Mouse (Mus musculus) ES-Bruce4 (cell line): ENCODE measurements around the gene Svop. TPM values are rescaled to one million over a fixed set of nuclear protein-coding genes. Genes with fewer than 3 reads are reported as not detected.

Source experiments
- H3K27ac ChIP-seq: 2 replicates; pipeline ENCODE4 v1.5.1; 2012; ENCODE audit warnings: low read length, inconsistent platforms; ENCODE audit not compliant: insufficient read depth
- H3K27me3 ChIP-seq: 2 replicates; pipeline ENCODE4 v1.6.1; 2012; ENCODE audit warnings: mild to moderate bottlenecking, low read length, inconsistent platforms; ENCODE audit not compliant: control insufficient read depth, poor library complexity, insufficient read depth, severe bottlenecking
- H3K36me3 ChIP-seq: 2 replicates; pipeline ENCODE4 v1.6.1; 2012; ENCODE audit warnings: inconsistent platforms, mild to moderate bottlenecking, low read length, moderate library complexity; ENCODE audit not compliant: control insufficient read depth, poor library complexity, insufficient read depth, severe bottlenecking
- H3K4me1 ChIP-seq: one replicate; pipeline ENCODE4 v1.8.1; 2011; ENCODE audit warnings: low read length; ENCODE audit not compliant: control insufficient read depth, insufficient read depth
- H3K4me3 ChIP-seq: 2 replicates; pipeline ENCODE4 v1.5.1; 2011; ENCODE audit warnings: low read depth, mild to moderate bottlenecking, low read length
- H3K9ac ChIP-seq: 2 replicates; pipeline ENCODE4 v1.6.1; 2012; ENCODE audit warnings: low read depth, mild to moderate bottlenecking, inconsistent platforms; ENCODE audit not compliant: poor library complexity, severe bottlenecking
- H3K9me3 ChIP-seq: replicated peaks from 2 replicates; pipeline ENCODE4 v1.6.1; 2012; ENCODE audit warnings: mild to moderate bottlenecking, low read length, inconsistent platforms; ENCODE audit not compliant: control insufficient read depth, poor library complexity, insufficient read depth, severe bottlenecking
- CTCF ChIP-seq: IDR thresholded peaks from one replicate; pipeline ENCODE4 v1.8.1; 2011; ENCODE audit warnings: low read depth, low read length
- EP300 ChIP-seq: IDR thresholded peaks from 2 replicates; pipeline ENCODE4 v1.6.1; 2011; ENCODE audit warnings: low read depth, low read length; ENCODE audit not compliant: insufficient read depth
- POLR2A ChIP-seq: IDR thresholded peaks from one replicate; pipeline ENCODE4 v1.8.1; 2011; ENCODE audit warnings: low read length; ENCODE audit not compliant: insufficient read depth
- polyA plus RNA-seq: library from polyadenylated mRNA; stranded (reverse); fragments of >200 nt; gene quantifications from 2 replicates; pipeline ENCODE4 v1.2.4, GENCODE M21; 2011; ENCODE audit warnings: low read depth; ENCODE audit not compliant: missing spikeins, insufficient read depth, insufficient read length

Gene Svop
- polyA plus RNA-seq, 1 experiment = 11.0 TPM

GRCm38 (mm10) chr5:114090421-114091013, 853 bp downstream of the Svop start:
- Histone ChIP-seq H3K27me3 (no peaks in the 10 kb centered on the region), H3K4me3 (peak overlapping the region; percentile 80), H3K27ac (peak overlapping the region; percentile 68), H3K4me1 (no peaks in the 10 kb centered on the region), H3K9me3 (no peaks in the 10 kb centered on the region; the same call in 1 of the 2 replicates), H3K9ac (peak overlapping the region; percentile 80), H3K36me3 (no peaks in the 10 kb centered on the region)
- TF ChIP-seq POLR2A (no peak), CTCF (no peak), EP300 (no peak)

GRCm38 (mm10) chr5:114087875-114088480, 3.4 kb downstream of the Svop start:
- H3K9me3 ChIP-seq = no peaks in the 10 kb centered on the region
- no peaks in the 10 kb centered on the region for H3K4me1 ChIP-seq
- H3K27ac ChIP-seq = no peak overlapping the region
- TF ChIP-seq EP300 (no peak), CTCF (no peak), POLR2A (no peak)
- H3K36me3 ChIP-seq = no peaks in the 10 kb centered on the region
- H3K27me3 ChIP-seq = no peaks in the 10 kb centered on the region
- H3K4me3 ChIP-seq = no peak overlapping the region
- no peak overlapping the region for H3K9ac ChIP-seq

- no peak for TF ChIP-seq POLR2A
- TF ChIP-seq CTCF = no peak
- TF ChIP-seq EP300 = no peak
- H3K36me3 ChIP-seq = no peaks in the 10 kb centered on the region
- H3K9me3 ChIP-seq = no peaks in the 10 kb centered on the region
Observed at GRCm38 (mm10) chr5:114085501-114085900, 5.9 kb downstream of the Svop start.

GRCm38 (mm10) chr5:114077009-114077408, 14.4 kb downstream of the Svop start:
- Histone ChIP-seq H3K9ac (no peak overlapping the region), H3K4me1 (no peaks in the 10 kb centered on the region), H3K27me3 (no peaks in the 10 kb centered on the region), H3K9me3 (no peaks in the 10 kb centered on the region), H3K27ac (no peak overlapping the region), H3K36me3 (no peaks in the 10 kb centered on the region), H3K4me3 (no peak overlapping the region)
- TF ChIP-seq POLR2A (no peak), CTCF (no peak), EP300 (no peak)

More at GRCm38 (mm10) chr5:114085501-114085900, 5.9 kb downstream of the Svop start:
- H3K4me3 ChIP-seq = no peak overlapping the region
- H3K27me3 ChIP-seq = no peaks in the 10 kb centered on the region
- H3K4me1 ChIP-seq = no peaks in the 10 kb centered on the region
- no peak overlapping the region for H3K9ac ChIP-seq
- H3K27ac ChIP-seq = no peak overlapping the region

- H3K9ac ChIP-seq = no peak overlapping the region
- H3K27ac ChIP-seq = no peak overlapping the region
- H3K36me3 ChIP-seq = no peaks in the 10 kb centered on the region
- no peaks in the 10 kb centered on the region for H3K9me3 ChIP-seq
- TF ChIP-seq CTCF (no peak), EP300 (no peak), POLR2A (no peak)
- no peaks in the 10 kb centered on the region for H3K27me3 ChIP-seq
- H3K4me3 ChIP-seq = no peak overlapping the region
- no peaks in the 10 kb centered on the region for H3K4me1 ChIP-seq
Observed at GRCm38 (mm10) chr5:114072262-114072661, 19.1 kb downstream of the Svop start.

- Histone ChIP-seq H3K9ac (no peak overlapping the region), H3K36me3 (no peaks in the 10 kb centered on the region), H3K27me3 (no peaks in the 10 kb centered on the region)
Observed at GRCm38 (mm10) chr5:114070858-114071257, 20.5 kb downstream of the Svop start.

More at GRCm38 (mm10) chr5:114070858-114071257, 20.5 kb downstream of the Svop start:
- no peak for TF ChIP-seq POLR2A
- peak; percentile 54 for TF ChIP-seq CTCF
- no peaks in the 10 kb centered on the region for H3K4me1 ChIP-seq
- H3K27ac ChIP-seq = no peak overlapping the region
- no peaks in the 10 kb centered on the region for H3K9me3 ChIP-seq
- H3K4me3 ChIP-seq = no peak overlapping the region
